Mouse (Mus musculus) G1E (cell line): Measurements from ENCODE around the gene Tmem132c.

ENCODE experiments used
- CTCF ChIP-seq: IDR thresholded peaks from 2 replicates; pipeline ENCODE4 v1.5.1; 2012; ENCODE audit warnings: low read depth, low read length, inconsistent platforms, mixed read lengths
- GATA1 ChIP-seq: IDR thresholded peaks from 2 replicates; pipeline ENCODE4 v1.6.1; 2012; ENCODE audit warnings: borderline replicate concordance, low read length, inconsistent platforms, mixed read lengths
- TAL1 ChIP-seq: conservative IDR thresholded peaks from 2 replicates; pipeline ENCODE4 v1.6.1; 2012; ENCODE audit warnings: low read depth, low read length, inconsistent platforms, mixed read lengths

- TF ChIP-seq GATA1 (no peak), CTCF (no peak), TAL1 (no peak)
Observed at GRCm38 (mm10) chr5:127522744-127523476, 281.3 kb downstream of the Tmem132c start.
